ENCODE assay signal across 8 mouse cellular contexts in the genomic region with DNA sequence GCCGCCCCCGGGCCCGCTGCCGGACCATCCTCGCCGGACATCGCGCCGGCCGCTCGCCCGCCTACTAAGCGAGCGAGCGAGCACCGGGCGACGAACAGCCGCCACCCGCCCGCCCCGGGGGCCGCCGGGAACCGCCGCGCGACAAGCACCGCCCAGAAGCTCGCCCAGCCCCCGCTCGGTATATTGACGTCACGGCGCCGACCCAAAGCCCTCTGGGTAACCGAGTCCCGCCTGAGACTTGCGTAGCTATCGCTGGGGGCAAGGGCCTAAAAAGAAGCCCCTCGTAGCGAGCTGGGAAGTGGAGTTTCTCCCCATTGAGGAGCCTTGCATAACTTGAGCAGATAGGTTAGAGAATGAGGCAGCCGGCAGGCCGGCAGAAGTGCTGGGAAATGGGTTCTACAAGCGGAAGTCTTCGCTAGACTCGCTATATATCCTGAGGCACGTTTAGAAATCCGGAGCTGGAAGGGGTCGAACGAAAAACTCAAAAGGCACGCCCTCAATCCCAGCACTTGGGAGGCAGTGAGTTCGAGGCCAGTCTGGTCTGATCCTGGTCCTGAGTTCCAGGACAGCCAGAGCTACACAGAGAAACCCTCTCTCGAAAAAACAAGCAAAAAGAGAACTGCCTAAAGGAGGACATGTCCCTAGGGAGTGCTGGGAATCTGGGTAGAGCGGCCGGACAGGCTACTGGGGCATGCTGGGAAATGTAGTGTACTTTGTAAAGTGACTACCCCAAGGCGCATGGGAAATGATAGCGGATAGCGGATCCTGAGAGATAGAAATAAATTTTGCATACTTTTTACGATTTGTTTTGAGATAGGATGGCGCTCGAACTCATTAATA. TPM values are rescaled to one million over a fixed set of nuclear protein-coding genes. Genes with fewer than 3 reads are reported as not detected.
DNase-seq lines count a peak whose midpoint lies in the region; ATAC-seq and TF ChIP-seq lines count a peak whose summit lies in the region.

A gene (minus strand): TSS at position 123 of the 840 bp plus-strand sequence.

- ATAC-seq in erythroblast, adult 5-6 weeks (replicated peaks; ENCODE audit: low FRiP score, poor library complexity, severe bottlenecking), result peak; percentile 92
- ATAC-seq in heart, embryonic 11.5 days (replicated peaks; ENCODE audit: insufficient number of reproducible peaks, low FRiP score, low TSS enrichment), result peak; percentile 93
- peak; percentile 93 for ATAC-seq in kidney, embryonic 16.5 days (ENCODE audit: low FRiP score, low TSS enrichment)

- peak within 1 kb of the TSS; percentile 73 for H3K4me3 ChIP-seq in heart, embryonic 11.5 days (ENCODE audit: low read depth, low read length)
- H3K4me3 ChIP-seq in kidney, embryonic 16.5 days (ENCODE audit: low read length), result peak within 1 kb of the TSS; percentile 66
- peak within 1 kb of the TSS; percentile 97 for H3K4me3 ChIP-seq in liver, adult 2 months (ENCODE audit: insufficient read depth, low read depth, low read length)
- peak within 1 kb of the TSS; percentile 53 for H3K4me3 ChIP-seq in myocyte

- H3ac ChIP-seq in myocyte (ENCODE audit: control insufficient read depth, insufficient read length), result peak within 1 kb of the TSS; percentile 76

- H3K9ac ChIP-seq in heart, embryonic 11.5 days (ENCODE audit: low read depth, low read length), result peak within 1 kb of the TSS; percentile 76
- H3K9ac ChIP-seq in kidney, embryonic 16.5 days (replicated peaks; ENCODE audit: low read length), result peak within 1 kb of the TSS; percentile 90
- peak within 1 kb of the TSS; percentile 91 for H3K9ac ChIP-seq in liver, adult 2 months (ENCODE audit: low read depth, low read length)

- H3K36me3 ChIP-seq in heart, embryonic 11.5 days (ENCODE audit: control insufficient read depth, insufficient read depth, low read length), result peaks cover 4% of the 10 kb centered on the region
- H3K36me3 ChIP-seq in kidney, embryonic 16.5 days (ENCODE audit: insufficient read depth, low read length), result no peaks in the 10 kb centered on the region
- no peaks in the 10 kb centered on the region for H3K36me3 ChIP-seq in liver, adult 2 months (ENCODE audit: control insufficient read depth, insufficient read depth, low read length)
- H3K36me3 ChIP-seq in myocyte (ENCODE audit: control insufficient read depth, insufficient read depth), result peaks cover 2% of the 10 kb centered on the region
- no peaks in the 10 kb centered on the region; the same call in 1 of the 2 replicates for H3K36me3 ChIP-seq in splenic B cell, adult 2 months (ENCODE audit: control insufficient read depth, insufficient read depth, low read length, poor library complexity, severe bottlenecking)

- H3K9me3 ChIP-seq in heart, embryonic 11.5 days (replicated peaks; ENCODE audit: control insufficient read depth, low read length), result no peaks in the 10 kb centered on the region
- H3K9me3 ChIP-seq in kidney, embryonic 16.5 days (ENCODE audit: low read length), result no peaks in the 10 kb centered on the region

- peaks cover 27% of the 10 kb centered on the region for H3K79me2 ChIP-seq in liver, adult 2 months (ENCODE audit: control insufficient read depth, insufficient read depth, low read length)
- peaks cover 42% of the 10 kb centered on the region for H3K79me2 ChIP-seq in myocyte (ENCODE audit: control insufficient read depth, insufficient read depth)

- H3K27me3 ChIP-seq in heart, embryonic 11.5 days (ENCODE audit: control insufficient read depth, insufficient read depth, low read length), result no peaks in the 10 kb centered on the region
- no peaks in the 10 kb centered on the region for H3K27me3 ChIP-seq in kidney, embryonic 16.5 days (ENCODE audit: insufficient read depth, low read length)
- no peaks in the 10 kb centered on the region for H3K27me3 ChIP-seq in liver, adult 2 months (ENCODE audit: control insufficient read depth, insufficient read depth, low read length)
- H3K27me3 ChIP-seq in myocyte (ENCODE audit: control insufficient read depth, insufficient read depth, insufficient read length), result no peaks in the 10 kb centered on the region
- no peaks in the 10 kb centered on the region for H3K27me3 ChIP-seq in splenic B cell, adult 2 months (ENCODE audit: control insufficient read depth, insufficient read depth, low read length, poor library complexity, severe bottlenecking)

- H3K27ac ChIP-seq in heart, embryonic 11.5 days (ENCODE audit: low read depth, low read length), result peak within 1 kb of the TSS; percentile 89
- H3K27ac ChIP-seq in kidney, embryonic 16.5 days (ENCODE audit: low read length), result peak within 1 kb of the TSS; percentile 95
- peak within 1 kb of the TSS; percentile 90 for H3K27ac ChIP-seq in liver, adult 2 months (replicated peaks; ENCODE audit: insufficient read depth, low read depth, low read length)

- peak; percentile 45; the same call in 1 of the 2 replicates for TF ChIP-seq POLR2A in liver, adult 2 months (IDR thresholded peaks at IDR 0.05; ENCODE audit: extremely low read depth, insufficient read depth, low read length)
- peak; percentile 66 for TF ChIP-seq POLR2A in myocyte (IDR thresholded peaks at IDR 0.05; ENCODE audit: insufficient read length, low read depth)

- peak; percentile 96 for DNase-seq in A20 (ENCODE audit: low read depth, low spot score)
- peak; percentile 98 for DNase-seq in brain, adult 2 months (ENCODE audit: low read depth, low spot score)
- peak; percentile 86 for DNase-seq in liver, adult 2 months (ENCODE audit: extremely low read depth, low read depth, low spot score)
- DNase-seq in splenic B cell, adult 2 months (ENCODE audit: low read depth, low spot score), result peak; percentile 93

- no peak for TF ChIP-seq CTCF in liver, adult 2 months (IDR thresholded peaks at IDR 0.05; ENCODE audit: low read depth, low read length)

- peaks cover 36% of the 10 kb centered on the region for H3K4me1 ChIP-seq in heart, embryonic 11.5 days (ENCODE audit: control insufficient read depth, insufficient read depth, low read length)
- H3K4me1 ChIP-seq in kidney, embryonic 16.5 days (ENCODE audit: insufficient read depth, low read length), result peaks cover 34% of the 10 kb centered on the region
- H3K4me1 ChIP-seq in liver, adult 2 months (ENCODE audit: control insufficient read depth, insufficient read depth, low read length), result peaks cover 10% of the 10 kb centered on the region

- under 1% methylated on average over 49 of the region's 62 CpGs for WGBS in heart, embryonic 11.5 days (ENCODE audit: insufficient replicate concordance)
- 1% methylated on average over 56 of the region's 62 CpGs for WGBS in kidney, embryonic 16.5 days
- 1% methylated on average over 62 of the region's 62 CpGs for WGBS in liver, adult 2 months

- H3K4me2 ChIP-seq in heart, embryonic 11.5 days, result peak within 1 kb of the TSS; percentile 92
- H3K4me2 ChIP-seq in kidney, embryonic 16.5 days (replicated peaks; ENCODE audit: low read depth, low read length), result peak within 1 kb of the TSS; percentile 70
- peak within 1 kb of the TSS; percentile 86 for H3K4me2 ChIP-seq in myocyte (ENCODE audit: low read depth)

TF ChIP-seq in myocyte, 11 proteins besides CTCF, POLR2A, EP300 and RAD21:
- peak; percentile 70 for TF ChIP-seq POLR2AphosphoS2 (IDR thresholded peaks at IDR 0.05; ENCODE audit: insufficient read length, low read depth)
- peak in 1 of 3 experiments; percentile 34 for TF ChIP-seq MYOG (IDR thresholded peaks at IDR 0.05; ENCODE audit: control insufficient read depth in 1 of 3, insufficient read depth in 1 of 3, insufficient read length in 2 of 3, low read depth in 2 of 3)
- TF ChIP-seq CEBPB (IDR thresholded peaks at IDR 0.05; ENCODE audit: insufficient read depth, poor library complexity, severe bottlenecking), result no peak
- no peak for TF ChIP-seq SRF (IDR thresholded peaks at IDR 0.05; ENCODE audit: control insufficient read depth, insufficient read length, low read depth)
- TF ChIP-seq USF1 (IDR thresholded peaks at IDR 0.05; ENCODE audit: low read depth), result no peak
- no peak for TF ChIP-seq TCF3 (IDR thresholded peaks at IDR 0.05; ENCODE audit: insufficient read length, low read depth)
- no peak for TF ChIP-seq MYOD1 (IDR thresholded peaks at IDR 0.05; ENCODE audit: control insufficient read depth in 1 of 3, insufficient read length in 2 of 3, low read depth in 2 of 3)
- no peak for TF ChIP-seq MAX (IDR thresholded peaks at IDR 0.05; ENCODE audit: low read depth)
- TF ChIP-seq E2F4 (IDR thresholded peaks at IDR 0.05; ENCODE audit: insufficient read depth), result no peak

RNA-seq across cellular contexts. Expression of the gene that starts here (rescaled TPM):
- total RNA-seq in erythroblast, adult 5-6 weeks (2015; ENCODE audit: low replicate concordance), result 37.2 and 45.3 TPM in 2 replicates
- 41.3 and 52.0 TPM in 2 replicates for total RNA-seq in erythroblast, adult 5-6 weeks (2017; ENCODE audit: low replicate concordance)
- 32.9 and 33.4 TPM in 2 replicates for polyA plus RNA-seq in heart, embryonic 11.5 days (2014; fragmentation: Nextera tagmentation; extraction: Ambion mirVana)
- 22.1 and 31.6 TPM in 2 replicates for polyA plus RNA-seq in kidney, embryonic 16.5 days (2015; fragmentation: Nextera tagmentation; extraction: Ambion mirVana)
- total RNA-seq in liver, adult 2 months (2014; rRNA removed), result 21.2 and 21.8 TPM in 2 replicates
- polyA plus RNA-seq in liver, adult 2 months (2012; rRNA removed), result 13.4 and 22.2 TPM in 2 replicates
- polyA plus RNA-seq in myocyte (2012; fragmentation: generic; extraction: Trizol), result 39.0 TPM

Comparison
In these comparisons a context has a peak if more than half of its experiments do, and no peak if none do; other contexts are left out.
1. Peak in every context shown above with its lines: DNase-seq, ATAC-seq, H3K4me3 ChIP-seq and H3K27ac ChIP-seq.